Mouse (Mus musculus) adrenal gland, adult 8-10 months (tissue): ENCODE results near the gene Sys1. TPM values are rescaled to one million over a fixed set of nuclear protein-coding genes. Genes with fewer than 3 reads are reported as not detected.

Experiments
- DNase-seq: peaks from one replicate; pipeline ENCODE4 v3.0.0; 2022
- total RNA-seq, 4 experiments: library from RNA; stranded (reverse); gene quantifications; 2 replicates each; pipeline ENCODE4 v1.2.4; 2022

Sys1 gene
- total RNA-seq, 4 experiments from 2014 or later = 26.2 to 34.8 (median 30.9) TPM

GRCm38 (mm10) chr2:164500511-164500910 is 43.7 kb downstream of the Sys1 start:
- peak; percentile 80 for DNase-seq

- DNase-seq = no peak
Observed at GRCm38 (mm10) chr2:164504919-164505318, 48.2 kb downstream of the Sys1 start.

- DNase-seq = no peak
Observed at GRCm38 (mm10) chr2:164505619-164506347, 49.0 kb downstream of the Sys1 start.

- no peak for DNase-seq
Observed at GRCm38 (mm10) chr2:164507811-164508210, 51.0 kb downstream of the Sys1 start.

- DNase-seq = no peak
Observed at GRCm38 (mm10) chr2:164510621-164511190, 53.9 kb downstream of the Sys1 start.

GRCm38 (mm10) chr2:164512121-164512909 is 55.6 kb downstream of the Sys1 start:
- DNase-seq = no peak

- peak; percentile 55 for DNase-seq
Observed at GRCm38 (mm10) chr2:164513389-164513788, 56.6 kb downstream of the Sys1 start.

DNA sequence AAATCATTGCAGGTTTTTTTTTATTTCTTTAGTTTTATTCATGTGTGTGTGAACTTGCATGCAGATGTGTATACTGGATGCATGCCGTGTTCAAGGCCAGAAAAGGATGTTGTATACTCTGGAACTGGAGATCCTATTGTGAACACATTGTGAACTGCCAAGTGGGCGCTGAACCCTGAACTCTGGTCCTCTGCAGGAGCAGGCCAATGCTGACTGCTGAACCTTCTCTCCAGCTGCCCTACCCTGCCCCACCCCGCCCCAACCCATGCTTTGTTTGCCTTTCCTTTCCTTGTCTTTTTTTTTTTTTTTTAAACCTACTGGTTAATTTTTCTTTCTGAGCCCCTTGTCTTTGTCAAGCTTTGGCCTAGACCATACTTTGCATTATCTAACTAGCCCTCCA is 58.2 kb downstream of the Sys1 start:
- no peak for DNase-seq

GRCm38 (mm10) chr2:164515897-164516296 is 59.1 kb downstream of the Sys1 start:
- no peak for DNase-seq

DNA sequence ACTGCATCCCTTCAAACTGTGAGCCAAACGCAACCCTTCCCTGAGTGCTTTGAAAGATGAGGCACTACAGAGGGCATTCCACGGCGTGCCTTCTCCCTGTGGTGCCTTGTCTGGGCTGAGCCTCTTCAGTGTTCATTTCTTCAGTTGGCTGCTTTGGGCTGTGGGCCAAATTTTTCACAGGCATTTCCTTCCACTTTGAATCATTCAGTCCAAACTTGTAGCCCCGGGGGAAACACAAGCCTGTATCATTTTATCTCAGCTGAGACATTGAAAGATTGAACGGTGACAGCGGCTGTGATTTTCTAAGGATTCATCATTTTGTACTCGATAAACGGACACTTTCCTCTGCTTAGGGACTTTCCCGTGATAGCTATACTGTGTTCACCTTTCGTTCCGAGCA is 59.8 kb downstream of the Sys1 start:
- DNase-seq = no peak

- peak; percentile 34 for DNase-seq
Observed at GRCm38 (mm10) chr2:164517485-164518221, 60.9 kb downstream of the Sys1 start.

GRCm38 (mm10) chr2:164518266-164519170 is 61.8 kb downstream of the Sys1 start:
- DNase-seq = no peak

- DNase-seq = no peak
Observed at GRCm38 (mm10) chr2:164519171-164519526, 62.4 kb downstream of the Sys1 start.

- peak; percentile 43 for DNase-seq
Observed at GRCm38 (mm10) chr2:164520782-164521181, 64.0 kb downstream of the Sys1 start.

DNA sequence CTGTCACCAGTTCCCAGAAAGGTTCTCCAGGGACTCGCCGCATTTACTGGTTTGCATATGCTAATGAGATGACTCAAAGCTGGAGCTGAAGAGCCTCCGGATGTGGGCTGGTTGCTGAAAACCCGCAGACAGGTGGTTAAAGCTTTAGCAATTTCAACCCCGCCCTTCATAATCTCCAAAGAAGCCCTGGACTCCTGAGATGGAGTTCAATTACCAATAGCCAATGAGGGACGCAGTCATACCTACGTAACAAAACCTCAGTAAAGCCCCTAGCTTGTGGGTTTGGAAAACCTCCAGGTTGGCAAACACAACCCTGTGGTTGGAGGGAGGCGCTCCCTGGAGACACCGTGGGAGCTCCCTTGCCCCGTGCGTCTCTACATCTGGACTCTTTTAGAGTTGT is 65.1 kb downstream of the Sys1 start:
- DNase-seq = no peak

DNA sequence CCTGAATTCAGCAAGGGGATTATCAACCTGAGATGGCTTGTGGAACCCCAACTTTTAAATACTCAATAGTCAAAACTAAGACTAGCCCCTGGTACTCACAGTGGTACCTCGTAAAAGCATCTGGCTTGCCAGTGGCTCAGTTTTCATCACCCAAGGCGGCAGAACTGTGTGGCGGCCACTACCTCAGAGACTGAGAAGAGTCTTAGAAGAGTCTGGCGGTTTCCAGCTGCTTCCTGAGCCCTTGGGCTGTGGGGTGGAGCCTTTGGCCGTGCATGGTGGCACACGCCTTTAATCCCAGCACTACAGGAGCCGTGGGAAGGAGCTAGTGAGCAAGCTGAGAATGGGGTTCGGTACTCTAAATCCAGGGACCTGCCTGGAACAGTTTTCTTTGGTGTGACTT is 65.5 kb downstream of the Sys1 start:
- no peak for DNase-seq

DNA sequence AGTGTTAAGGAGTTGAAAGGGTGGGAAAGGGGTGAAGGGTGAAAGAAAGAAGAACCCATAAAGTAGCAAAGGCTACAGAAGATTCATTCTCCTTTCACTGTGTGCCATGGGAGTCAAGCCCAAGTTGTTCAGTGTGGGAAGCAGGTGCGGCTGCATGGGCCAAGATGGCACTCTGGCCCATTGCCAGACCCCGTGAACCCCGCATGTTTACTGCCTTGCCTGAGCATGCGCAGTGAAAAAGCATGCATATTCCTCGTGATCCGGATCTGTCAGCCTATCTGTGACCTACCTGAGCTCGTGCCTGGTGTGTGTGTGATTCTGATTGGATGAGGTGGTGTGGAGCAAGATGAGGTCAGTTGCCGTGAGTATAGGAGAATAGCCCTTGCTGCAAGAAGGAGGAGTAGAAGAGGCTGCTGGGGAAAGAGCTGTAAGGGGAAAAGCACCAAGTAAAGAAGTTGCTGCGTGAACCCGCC is 66.6 kb downstream of the Sys1 start:
- DNase-seq = no peak

DNA sequence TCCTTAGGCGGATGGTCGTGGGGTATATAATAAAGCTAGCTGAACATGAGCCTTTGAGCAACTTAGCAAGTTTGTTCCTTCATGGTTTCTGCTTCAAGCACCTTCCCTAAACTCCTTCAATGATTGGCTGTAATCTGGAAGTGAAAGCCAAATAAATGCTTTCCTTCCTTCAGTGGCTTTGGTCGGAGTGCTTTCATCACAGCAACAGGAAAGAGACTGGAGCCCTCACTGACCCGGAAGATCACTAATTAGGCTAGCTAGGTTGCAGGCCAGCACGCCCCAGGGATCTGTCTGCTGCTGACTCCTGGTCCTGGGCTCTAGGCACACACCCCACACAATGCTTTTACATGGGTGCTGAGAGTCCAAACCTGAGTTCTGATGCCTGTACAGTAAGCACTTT is 71.8 kb downstream of the Sys1 start:
- no peak for DNase-seq
